Mouse (Mus musculus): ENCODE measurements around the gene Glcci1.
"Not testable (repeated sequence)": the region's sequence is repeated elsewhere in the genome, so short reads cannot be mapped to it uniquely, and the experiment has no call there.

The Glcci1 gene

DNA sequence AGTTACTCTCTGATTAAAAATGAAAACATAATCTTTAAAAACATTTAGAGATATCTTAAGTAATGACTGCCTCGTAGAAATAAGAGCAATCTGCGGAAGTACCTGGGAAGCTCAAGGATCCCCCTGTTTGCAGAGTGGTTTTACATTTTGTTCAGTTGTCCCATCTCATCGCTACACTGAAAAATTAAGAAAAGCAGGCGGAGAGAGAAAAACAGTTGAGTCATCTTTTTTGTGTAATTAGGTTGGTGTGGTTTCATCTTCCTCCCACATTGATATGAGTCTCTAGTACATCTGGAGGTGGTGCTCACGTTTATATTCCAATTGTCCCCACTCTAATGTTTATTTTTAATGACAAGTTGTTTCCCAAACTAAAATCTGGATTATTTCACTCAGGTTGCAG is 15.3 kb downstream of the Glcci1 start:
- in situ Hi-C loops (cut with MboI; ENCODE audit: low pct_unique_long_range_greater_than_20kb in 1 of 2, low sequenced_read_pairs in 2 of 2, unreplicated experiment in 1 of 2): no loop called here

DNA sequence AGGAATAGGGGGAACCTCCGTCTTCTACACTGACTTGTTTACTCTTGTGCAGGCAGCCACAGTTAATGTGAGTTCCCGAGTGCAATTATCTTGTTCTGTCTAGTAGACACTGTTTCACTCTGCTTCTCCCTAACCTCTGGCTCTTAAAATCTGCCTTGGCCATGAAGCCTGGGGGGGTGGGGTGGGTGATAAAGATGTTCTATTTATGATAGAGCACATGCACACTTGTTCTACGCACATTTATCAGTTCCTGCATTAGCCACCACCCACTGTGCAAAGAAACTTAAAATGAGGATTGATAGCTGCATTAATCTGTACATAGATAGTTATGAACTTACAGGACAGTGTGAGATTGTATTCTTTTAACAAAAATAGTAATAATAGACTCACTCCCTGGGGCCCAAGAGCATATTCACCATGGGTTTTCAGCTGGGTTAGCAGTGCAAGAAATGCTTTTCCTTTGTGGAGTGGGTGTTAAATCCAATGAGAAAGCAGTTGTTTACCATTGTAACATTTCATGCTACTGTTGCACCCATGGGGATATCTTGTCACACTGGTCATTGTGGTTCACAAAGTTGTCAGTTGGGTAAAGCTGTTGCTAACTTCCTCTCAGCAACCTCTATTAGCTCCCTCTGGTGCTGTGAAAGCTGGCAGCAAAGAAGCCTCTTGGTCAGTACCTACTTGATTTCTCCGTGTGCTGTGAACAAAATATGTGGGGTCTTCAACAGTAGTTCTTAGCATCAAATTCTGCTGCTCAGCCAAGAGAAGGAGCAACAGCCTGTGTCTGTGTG is 21.9 kb downstream of the Glcci1 start:
- in situ Hi-C loops (cut with MboI; ENCODE audit: low pct_unique_long_range_greater_than_20kb in 1 of 2, low sequenced_read_pairs in 2 of 2, unreplicated experiment in 1 of 2): no loop called here

DNA sequence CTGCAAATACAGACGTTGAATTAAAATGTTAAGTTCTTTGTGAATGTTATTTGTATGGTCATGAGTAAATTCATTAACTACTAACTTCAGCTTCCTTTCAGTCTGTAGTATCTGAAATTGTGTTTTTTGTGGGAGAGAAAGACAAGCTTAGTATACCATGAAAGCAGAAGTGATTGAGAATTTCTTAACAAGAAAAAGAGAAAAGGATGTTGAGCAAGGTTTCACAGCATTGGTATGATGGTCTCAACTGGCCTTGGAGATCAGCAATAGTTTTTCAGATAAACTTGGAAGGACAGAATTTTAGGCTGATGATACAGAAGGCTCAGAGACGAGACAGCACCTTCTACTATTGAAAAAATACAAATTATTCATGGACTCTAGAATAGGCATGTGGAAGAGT is 27.5 kb downstream of the Glcci1 start:
- in situ Hi-C loops (cut with MboI; ENCODE audit: low pct_unique_long_range_greater_than_20kb in 1 of 2, low sequenced_read_pairs in 2 of 2, unreplicated experiment in 1 of 2): no loop called here

DNA sequence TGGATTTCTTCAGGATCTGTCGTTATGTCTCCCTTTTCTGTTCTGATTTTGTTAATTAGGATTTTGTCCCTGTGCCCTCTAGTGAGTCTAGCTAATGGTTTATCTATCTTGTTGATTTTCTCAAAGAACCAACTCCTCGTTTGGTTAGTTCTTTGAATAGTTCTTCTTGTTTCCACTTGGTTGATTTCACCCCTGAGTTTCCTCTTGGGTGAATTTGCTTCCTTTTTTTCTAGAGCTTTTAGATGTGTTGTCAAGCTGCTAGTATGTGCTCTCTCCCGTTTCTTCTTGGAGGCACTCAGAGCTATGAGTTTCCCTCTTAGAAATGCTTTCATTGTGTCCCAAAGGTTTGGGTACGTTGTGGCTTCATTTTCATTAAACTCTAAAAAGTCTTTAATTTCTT is 32.1 kb downstream of the Glcci1 start:
- in situ Hi-C loops (cut with MboI; ENCODE audit: low pct_unique_long_range_greater_than_20kb in 1 of 2, low sequenced_read_pairs in 2 of 2, unreplicated experiment in 1 of 2): not testable (repeated sequence)

DNA sequence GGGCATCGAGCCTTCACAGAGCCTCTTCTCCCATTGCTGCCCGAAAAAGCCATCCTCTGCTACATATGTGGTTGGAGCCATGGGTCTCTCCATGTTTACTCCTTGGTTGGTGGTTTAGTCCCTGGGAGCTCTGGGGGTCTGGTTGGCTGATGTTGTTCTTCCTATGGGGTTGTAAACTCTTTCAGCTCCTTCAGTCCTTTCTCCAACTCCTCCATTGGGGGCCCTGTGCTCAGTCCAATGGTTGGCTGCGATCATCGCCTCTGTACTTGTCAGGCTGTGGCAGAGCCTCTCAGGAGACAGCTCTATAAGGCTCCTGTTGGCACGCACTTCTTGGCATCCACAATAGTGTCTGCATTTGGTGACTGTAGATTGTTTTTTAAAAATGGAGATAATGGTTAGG is 35.4 kb downstream of the Glcci1 start:
- in situ Hi-C loops (cut with MboI; ENCODE audit: low pct_unique_long_range_greater_than_20kb in 1 of 2, low sequenced_read_pairs in 2 of 2, unreplicated experiment in 1 of 2): no loop called here

DNA sequence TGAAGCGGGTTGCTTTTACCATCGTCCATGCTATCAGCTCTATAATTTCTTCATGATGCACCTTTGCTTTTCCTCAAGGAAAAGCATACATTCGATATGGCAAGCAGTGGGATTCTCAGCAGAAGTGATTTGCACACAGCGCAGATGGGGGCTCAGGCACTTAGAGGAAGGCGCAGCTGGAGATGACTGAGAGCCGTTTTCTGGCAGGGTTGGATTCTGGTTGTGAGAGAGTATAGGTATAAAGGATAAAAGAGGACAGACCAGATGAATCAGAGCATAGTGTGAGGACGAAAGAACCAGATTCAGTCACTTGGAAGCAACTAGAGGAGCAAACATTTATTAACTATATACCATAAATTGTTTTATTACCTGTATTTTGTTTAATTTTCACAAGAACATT is 36.4 kb downstream of the Glcci1 start:
- in situ Hi-C loops (cut with MboI; ENCODE audit: low pct_unique_long_range_greater_than_20kb in 1 of 2, low sequenced_read_pairs in 2 of 2, unreplicated experiment in 1 of 2): no loop called here

DNA sequence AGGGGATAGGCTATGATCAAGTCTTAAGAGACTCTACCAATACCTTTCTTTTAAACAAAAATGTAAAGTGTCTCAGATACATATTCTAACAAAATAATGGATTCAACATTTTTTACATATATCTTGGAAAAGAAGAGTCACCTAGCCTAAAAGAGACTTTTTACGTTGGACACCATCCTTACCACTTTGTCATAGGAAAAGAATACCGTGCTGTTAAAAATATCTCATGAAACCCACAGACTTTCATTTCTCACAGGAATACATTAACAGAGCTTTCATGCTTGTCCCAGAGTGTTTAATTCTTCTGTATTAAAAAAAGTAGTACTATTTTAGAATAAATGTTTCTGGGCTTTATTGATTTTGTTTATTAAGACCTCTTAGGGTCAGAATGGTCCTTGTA is 41.8 kb downstream of the Glcci1 start:
- in situ Hi-C loops (cut with MboI; ENCODE audit: low pct_unique_long_range_greater_than_20kb in 1 of 2, low sequenced_read_pairs in 2 of 2, unreplicated experiment in 1 of 2): no loop called here

DNA sequence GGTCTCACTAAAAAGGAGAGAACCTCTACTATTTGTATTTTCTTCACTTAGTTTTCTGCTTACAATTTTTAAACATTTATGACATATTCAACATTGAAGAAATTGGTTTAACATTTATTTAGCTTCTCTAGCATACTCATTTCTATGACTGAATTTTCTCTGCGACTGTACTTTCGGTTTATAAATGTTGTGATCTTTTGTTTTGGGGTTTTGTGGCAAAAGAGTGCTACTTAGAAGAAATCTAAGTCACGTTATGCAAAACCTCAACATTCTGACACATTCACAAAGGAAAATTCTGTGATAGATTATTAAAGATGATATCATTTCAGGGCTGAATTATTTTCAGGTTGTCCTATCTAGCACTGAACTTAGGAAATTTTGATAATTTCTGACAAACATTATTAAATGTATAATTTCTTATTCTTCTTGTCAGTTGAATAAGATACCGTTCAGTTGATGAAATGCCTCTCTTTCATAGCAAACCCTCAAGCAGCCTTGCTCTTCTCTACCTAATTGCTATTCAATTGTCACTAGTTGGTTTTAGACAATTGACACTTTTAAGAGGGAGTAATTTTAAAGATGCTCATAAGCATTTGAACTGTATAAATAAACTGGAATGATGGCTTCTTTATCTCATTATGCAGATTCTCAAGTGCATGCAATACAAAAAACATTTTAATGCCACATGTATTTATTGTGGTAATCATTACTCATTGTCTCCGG is 47.6 kb downstream of the Glcci1 start:
- in situ Hi-C loops (cut with MboI; ENCODE audit: low pct_unique_long_range_greater_than_20kb in 1 of 2, low sequenced_read_pairs in 2 of 2, unreplicated experiment in 1 of 2): no loop called here

DNA sequence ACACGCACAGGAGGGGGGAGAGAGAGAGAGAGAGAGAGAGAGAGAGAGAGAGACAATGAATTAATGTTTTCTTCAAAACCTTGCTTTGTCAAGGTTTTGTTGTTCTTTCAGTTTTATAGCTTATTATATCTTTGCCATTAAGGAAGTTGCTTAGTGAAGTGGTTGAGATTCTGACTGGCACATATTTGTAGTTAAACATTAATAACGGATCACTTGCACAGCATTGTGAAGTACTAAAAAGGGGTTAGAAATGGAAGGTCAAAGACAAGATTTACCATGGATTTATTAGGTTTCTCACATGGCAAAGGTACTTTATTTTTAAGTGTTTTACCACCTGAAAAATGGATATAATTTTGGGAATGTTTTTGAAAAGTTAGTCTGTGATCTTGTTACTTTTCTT is 51.3 kb downstream of the Glcci1 start:
- in situ Hi-C loops (cut with MboI; ENCODE audit: low pct_unique_long_range_greater_than_20kb in 1 of 2, low sequenced_read_pairs in 2 of 2, unreplicated experiment in 1 of 2): no loop called here

DNA sequence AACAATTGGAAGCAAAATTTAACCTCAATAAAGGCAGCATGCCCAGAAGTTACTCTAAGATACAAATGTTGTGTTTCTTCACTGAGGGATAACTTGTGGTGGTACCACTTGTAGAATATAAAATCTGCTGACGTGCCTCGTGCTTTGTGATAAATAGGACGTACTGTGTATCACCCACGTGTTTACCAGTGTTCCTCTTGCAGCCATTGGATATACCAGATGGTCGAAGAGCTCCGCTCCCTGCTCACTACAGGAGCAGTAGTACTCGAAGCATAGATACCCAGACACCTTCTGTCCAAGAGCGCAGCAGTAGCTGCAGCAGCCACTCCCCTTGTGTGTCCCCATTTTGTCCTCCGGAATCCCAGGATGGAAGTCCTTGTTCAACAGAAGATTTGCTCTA is 73.0 kb downstream of the Glcci1 start:
- in situ Hi-C loops (cut with MboI; ENCODE audit: low pct_unique_long_range_greater_than_20kb in 1 of 2, low sequenced_read_pairs in 2 of 2, unreplicated experiment in 1 of 2): no loop called here

DNA sequence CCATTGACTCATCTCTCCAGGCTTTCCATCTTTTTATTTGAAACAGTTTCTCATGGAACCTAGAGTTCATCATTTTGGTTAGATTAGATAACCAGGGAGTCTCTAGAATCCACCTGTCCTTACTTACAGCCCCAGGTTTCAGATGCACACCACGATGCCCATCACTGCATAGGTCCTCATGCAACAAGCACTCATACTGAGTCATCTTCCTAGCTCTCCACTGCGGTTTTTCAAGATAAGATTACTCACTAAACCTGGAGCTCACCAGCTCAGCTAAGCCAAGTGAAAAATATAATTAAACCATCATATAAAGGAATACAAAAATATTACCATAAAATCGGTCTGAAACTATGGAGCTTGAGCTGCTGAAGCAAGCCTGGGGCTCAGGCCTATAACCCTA is 74.5 kb downstream of the Glcci1 start:
- in situ Hi-C loops (cut with MboI; ENCODE audit: low pct_unique_long_range_greater_than_20kb in 1 of 2, low sequenced_read_pairs in 2 of 2, unreplicated experiment in 1 of 2): no loop called here

DNA sequence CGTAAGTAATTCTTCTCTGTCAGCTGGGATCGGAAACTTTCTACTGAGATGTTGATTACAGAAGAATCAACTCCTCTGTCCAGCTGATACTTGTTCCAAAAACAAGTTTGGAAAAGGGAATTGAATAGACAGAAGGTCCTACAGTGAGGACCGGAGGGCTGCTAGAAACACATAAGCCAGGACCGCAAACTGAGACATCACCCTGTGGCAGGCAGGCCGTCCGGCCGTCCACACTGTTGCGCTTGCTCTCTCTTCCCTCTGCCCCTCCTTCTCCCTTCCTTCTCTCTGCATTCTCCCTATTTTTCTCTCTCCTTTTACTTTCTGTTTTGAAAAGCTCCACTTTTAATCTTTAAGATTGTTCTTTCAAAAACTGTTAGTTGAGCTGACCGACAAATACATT is 82.3 kb downstream of the Glcci1 start:
- in situ Hi-C loops (cut with MboI; ENCODE audit: low pct_unique_long_range_greater_than_20kb in 1 of 2, low sequenced_read_pairs in 2 of 2, unreplicated experiment in 1 of 2): no loop called here

DNA sequence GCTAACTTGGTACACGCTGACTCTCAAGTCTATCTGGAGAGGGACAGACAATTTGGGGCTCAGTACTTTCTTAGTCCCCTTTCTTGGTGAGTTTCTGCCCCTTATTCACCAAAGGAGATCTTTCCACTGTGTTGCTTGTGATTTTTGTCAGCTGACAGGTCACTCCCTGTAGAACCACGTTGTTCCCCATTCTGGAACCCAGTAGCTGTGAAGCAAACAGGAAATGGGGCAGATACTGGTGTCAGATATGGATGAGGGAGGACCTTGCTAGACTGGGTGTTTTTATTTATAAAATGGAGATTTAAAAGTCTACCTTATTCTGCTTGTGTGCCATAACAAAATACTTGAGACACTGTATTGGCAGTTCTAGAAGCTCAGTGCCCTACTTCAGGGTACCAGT is 108.0 kb downstream of the Glcci1 start:
- in situ Hi-C loops (cut with MboI; ENCODE audit: low pct_unique_long_range_greater_than_20kb in 1 of 2, low sequenced_read_pairs in 2 of 2, unreplicated experiment in 1 of 2): no loop called here

DNA sequence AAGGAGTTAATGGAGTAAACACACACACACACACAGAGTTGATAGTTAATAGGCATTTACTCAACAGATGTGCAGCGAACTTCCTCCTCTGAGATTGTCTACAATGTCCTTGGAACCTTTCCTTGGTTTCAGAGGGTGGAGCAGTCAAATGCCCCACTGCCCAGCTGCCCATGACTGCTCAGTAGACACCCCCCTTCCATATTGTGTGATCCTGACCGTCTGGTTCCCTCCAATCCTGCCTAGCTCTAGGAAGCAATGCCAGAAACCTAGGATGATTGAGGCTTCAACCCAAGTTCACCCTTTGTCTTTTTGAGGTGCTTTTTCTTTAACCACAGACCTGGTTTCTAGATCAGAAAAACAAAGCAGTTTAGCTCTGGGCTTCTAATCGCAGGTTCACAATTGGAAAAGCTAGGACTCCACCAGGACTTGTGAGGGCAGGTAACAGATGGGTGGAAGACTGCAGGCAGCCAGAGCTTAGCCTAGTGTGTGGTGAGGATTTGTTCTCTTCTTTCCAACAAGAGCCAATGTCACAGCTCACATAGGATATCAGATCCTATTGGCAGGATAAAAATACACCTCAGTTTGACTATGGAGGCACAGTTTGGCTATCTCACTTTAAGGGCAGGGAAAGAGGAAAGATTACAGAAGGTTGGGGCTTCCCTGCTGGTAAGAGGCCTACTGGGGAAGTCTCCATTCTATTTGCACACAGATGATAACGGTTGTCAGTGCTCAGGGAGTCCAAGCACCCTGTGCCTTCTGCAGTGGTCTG is 110.4 kb downstream of the Glcci1 start:
- in situ Hi-C loops (cut with MboI; ENCODE audit: low pct_unique_long_range_greater_than_20kb in 1 of 2, low sequenced_read_pairs in 2 of 2, unreplicated experiment in 1 of 2): no loop called here

DNA sequence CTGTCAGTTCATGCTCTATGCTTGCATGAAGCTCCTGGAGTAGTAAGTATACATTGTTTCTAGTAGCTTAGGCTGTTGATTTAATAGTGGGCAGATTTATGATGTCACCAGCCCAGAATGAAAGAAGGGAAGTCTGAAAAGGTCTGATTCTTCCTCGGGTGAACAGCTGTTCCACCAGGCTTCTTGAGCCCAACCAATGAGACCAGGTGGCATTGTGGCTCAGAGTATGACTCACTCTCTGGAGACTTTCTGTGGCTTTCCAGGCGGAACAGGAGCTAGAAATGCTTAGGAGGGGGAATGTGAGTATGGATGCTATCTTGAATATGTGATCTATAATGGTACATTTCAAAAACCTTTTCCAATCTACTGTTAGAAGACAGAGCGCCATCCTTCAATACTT is 113.6 kb downstream of the Glcci1 start:
- in situ Hi-C loops (cut with MboI; ENCODE audit: low pct_unique_long_range_greater_than_20kb in 1 of 2, low sequenced_read_pairs in 2 of 2, unreplicated experiment in 1 of 2): no loop called here

DNA sequence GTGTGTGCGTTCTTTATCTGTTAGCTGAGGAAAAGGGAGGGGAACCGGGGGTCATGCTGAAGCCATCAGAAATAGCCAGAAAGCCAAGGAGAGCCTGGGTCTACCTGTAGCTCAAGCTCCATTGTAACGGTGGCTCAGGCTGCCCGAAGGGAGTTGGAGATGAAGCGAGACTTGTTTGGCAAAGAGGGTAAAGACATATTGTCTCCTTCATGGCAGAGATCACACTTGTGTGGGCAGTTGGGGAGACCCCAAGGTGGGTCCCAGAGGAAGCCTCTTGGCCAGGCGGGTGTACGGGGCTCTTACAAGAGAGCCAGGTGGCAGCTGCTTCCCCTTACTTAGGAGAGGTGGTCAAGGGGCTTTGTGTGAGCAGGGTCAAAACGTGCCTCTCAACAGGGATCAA is 118.8 kb downstream of the Glcci1 start:
- in situ Hi-C loops (cut with MboI; ENCODE audit: low pct_unique_long_range_greater_than_20kb in 1 of 2, low sequenced_read_pairs in 2 of 2, unreplicated experiment in 1 of 2): no loop called here

DNA sequence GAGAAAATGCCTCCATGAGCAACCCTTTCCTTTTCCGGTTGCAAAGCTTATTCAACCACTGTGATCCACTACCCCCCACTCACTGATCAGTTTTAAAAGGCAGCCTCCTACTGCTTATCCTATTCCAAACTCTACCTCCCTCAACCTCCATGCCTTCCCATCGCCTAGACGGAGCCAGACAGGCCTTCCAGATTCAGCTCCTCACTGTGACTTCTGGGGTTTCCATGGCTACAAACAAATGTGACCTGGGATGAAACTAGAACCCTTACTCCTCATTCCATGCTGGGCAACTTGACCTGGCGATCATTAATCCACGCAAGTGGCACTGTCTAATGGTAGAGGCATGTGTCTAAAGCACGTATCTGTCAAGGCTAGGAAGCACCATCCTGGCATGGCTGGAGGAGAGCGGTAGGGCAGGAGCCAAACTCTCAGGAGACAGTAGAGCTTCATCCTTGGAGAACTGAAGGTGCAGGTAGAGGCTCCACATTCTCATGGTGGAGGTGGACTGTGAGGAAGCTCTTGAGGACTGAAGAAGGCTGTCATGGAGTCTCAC is 119.4 kb downstream of the Glcci1 start:
- in situ Hi-C loops (cut with MboI; ENCODE audit: low pct_unique_long_range_greater_than_20kb in 1 of 2, low sequenced_read_pairs in 2 of 2, unreplicated experiment in 1 of 2): no loop called here

DNA sequence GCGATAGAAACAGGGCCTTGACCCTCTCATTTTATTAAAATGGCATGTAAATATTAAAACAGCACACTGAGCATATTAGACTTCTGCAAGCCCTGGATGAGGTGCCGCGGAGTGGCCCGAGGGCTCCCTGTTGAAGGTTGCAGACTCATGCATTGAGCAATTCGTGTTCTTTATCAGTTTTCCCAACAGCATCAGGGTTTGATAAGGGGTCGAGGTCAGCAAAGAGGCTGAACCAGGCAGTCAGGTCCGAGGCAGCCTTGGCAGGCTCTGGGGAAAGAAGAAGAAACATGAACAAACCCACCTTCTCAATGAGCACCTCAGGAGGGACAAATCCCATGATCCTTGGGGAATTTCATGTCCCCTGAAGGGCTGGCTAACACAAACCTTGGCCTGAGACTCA is 121.1 kb downstream of the Glcci1 start:
- in situ Hi-C loops (cut with MboI; ENCODE audit: low pct_unique_long_range_greater_than_20kb in 1 of 2, low sequenced_read_pairs in 2 of 2, unreplicated experiment in 1 of 2): no loop called here

DNA sequence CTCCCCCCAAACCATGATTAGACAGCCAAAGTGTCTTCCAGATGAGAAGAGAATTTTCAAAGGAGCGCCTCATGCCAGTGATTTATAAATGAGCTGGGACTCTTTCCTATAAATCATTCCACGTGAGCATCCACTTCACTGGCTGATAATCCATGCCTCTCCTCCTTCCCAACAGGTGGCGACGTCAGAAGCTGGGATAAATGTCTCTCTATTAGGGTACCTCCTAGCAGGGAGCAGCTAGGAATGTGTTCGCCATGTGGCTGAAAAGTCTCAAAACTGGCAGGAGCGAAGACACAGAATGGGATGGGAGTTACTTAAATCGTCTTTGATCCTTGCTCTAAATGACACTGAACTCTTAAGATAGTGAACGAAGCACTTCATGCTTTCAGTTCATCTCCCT is 122.0 kb downstream of the Glcci1 start:
- in situ Hi-C loops (cut with MboI; ENCODE audit: low pct_unique_long_range_greater_than_20kb in 1 of 2, low sequenced_read_pairs in 2 of 2, unreplicated experiment in 1 of 2): no loop called here
